Mouse (Mus musculus): ENCODE data around the gene Mdm2. TPM values are rescaled to one million over a fixed set of nuclear protein-coding genes. Genes with fewer than 3 reads are reported as not detected.
"Not testable (repeated sequence)": the region's sequence is repeated elsewhere in the genome, so short reads cannot be mapped to it uniquely, and the experiment has no call there.

The Mdm2 gene
- polyA plus RNA-seq, 2 experiments = 32.9 to 59.9 TPM

DNA sequence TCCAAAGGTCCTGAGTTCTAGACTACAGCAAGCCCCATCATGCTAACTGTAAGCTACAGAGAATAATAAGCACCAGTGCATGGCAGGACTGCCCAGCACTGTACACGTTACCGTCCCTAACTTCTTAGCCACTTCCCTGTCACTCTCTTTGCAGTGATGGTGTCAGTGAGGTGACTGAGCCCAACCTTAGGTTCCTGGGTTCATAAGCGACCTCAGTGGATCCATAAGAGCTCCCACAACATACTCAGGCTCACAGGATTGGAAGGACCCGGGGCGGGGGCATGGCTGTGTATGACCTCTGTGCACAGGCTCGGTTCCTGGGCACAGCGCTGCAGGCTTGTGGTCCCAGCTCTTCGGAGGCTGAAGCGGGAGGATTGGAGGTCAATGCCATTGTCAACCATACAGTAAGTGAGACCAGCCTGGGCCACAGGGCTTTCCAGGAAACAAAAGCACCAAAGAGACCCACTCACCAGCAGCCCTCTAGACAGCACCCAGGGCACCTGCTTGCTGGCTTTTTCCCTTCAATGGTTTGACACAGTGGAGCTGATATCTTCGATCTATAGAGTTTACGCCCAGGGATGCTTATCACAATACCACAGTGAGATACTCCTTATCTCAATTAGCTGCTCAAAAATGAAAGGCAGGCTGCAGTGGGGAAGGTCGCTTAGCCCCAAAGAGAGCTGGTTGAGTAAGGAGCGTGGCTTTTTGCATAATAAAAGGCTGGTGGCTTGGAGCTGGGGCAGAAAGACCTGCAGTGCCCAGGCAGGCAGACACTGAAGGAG is 27.8 kb upstream of the Mdm2 start:
- Histone ChIP-seq H3K27me3 (ENCODE audit: control insufficient read depth, insufficient read depth, low read length) (no peaks in the 10 kb centered on the region), H3K9ac (ENCODE audit: low read depth, low read length, severe bottlenecking) (no peak overlapping the region), H3K4me1 (ENCODE audit: control insufficient read depth, insufficient read depth, low read length) (peaks cover 4% of the 10 kb centered on the region; the same call in 1 of the 2 replicates), H3K4me2 (replicated peaks; ENCODE audit: low read depth, low read length, severe bottlenecking) (no peak overlapping the region), H3K4me3 (replicated peaks; ENCODE audit: low read length) (no peak overlapping the region), H3K27ac (replicated peaks; ENCODE audit: low read depth, low read length) (no peak overlapping the region), H3K9me3 (ENCODE audit: control insufficient read depth, low read length) (no peaks in the 10 kb centered on the region), H3K36me3 (ENCODE audit: control insufficient read depth, insufficient read depth, low read length) (peaks cover 44% of the 10 kb centered on the region)
- DNase-seq (ENCODE audit: low spot score) = no peak
- ATAC-seq (ENCODE audit: low FRiP score, low read depth) = no peak
- TF ChIP-seq POLR2A (IDR thresholded peaks at IDR 0.05; ENCODE audit: borderline replicate concordance, extremely low read depth, insufficient read depth, insufficient read length) = no peak
- 88% methylated on average over 13 of the region's 13 CpGs for WGBS

- not testable (repeated sequence) for H3K27me3 ChIP-seq (ENCODE audit: control insufficient read depth, insufficient read depth, low read length); H3K4me1 ChIP-seq (ENCODE audit: control insufficient read depth, insufficient read depth, low read length); H3K27ac ChIP-seq (replicated peaks; ENCODE audit: low read depth, low read length); H3K4me2 ChIP-seq (replicated peaks; ENCODE audit: low read depth, low read length, severe bottlenecking); H3K9me3 ChIP-seq (ENCODE audit: control insufficient read depth, low read length); H3K9ac ChIP-seq (ENCODE audit: low read depth, low read length, severe bottlenecking); ATAC-seq (ENCODE audit: low FRiP score, low read depth); H3K4me3 ChIP-seq (replicated peaks; ENCODE audit: low read length); DNase-seq (ENCODE audit: low spot score)
- 94% methylated on average over 8 of the region's 8 CpGs for WGBS
- peaks cover 50% of the 10 kb centered on the region for H3K36me3 ChIP-seq (ENCODE audit: control insufficient read depth, insufficient read depth, low read length)
These were observed 26.9 kb upstream of the Mdm2 start for GRCm38 (mm10) chr10:117737498-117737897.

- H3K4me3 ChIP-seq (replicated peaks; ENCODE audit: low read length) = no peak overlapping the region
- H3K4me1 ChIP-seq (ENCODE audit: control insufficient read depth, insufficient read depth, low read length) = peaks cover 4% of the 10 kb centered on the region; the same call in 1 of the 2 replicates
- H3K4me2 ChIP-seq (replicated peaks; ENCODE audit: low read depth, low read length, severe bottlenecking) = no peak overlapping the region
- H3K27me3 ChIP-seq (ENCODE audit: control insufficient read depth, insufficient read depth, low read length) = no peaks in the 10 kb centered on the region
- TF ChIP-seq POLR2A (IDR thresholded peaks at IDR 0.05; ENCODE audit: borderline replicate concordance, extremely low read depth, insufficient read depth, insufficient read length) = no peak
- DNase-seq (ENCODE audit: low spot score) = no peak
- H3K9ac ChIP-seq (ENCODE audit: low read depth, low read length, severe bottlenecking) = no peak overlapping the region
- H3K36me3 ChIP-seq (ENCODE audit: control insufficient read depth, insufficient read depth, low read length) = peaks cover 51% of the 10 kb centered on the region
- H3K27ac ChIP-seq (replicated peaks; ENCODE audit: low read depth, low read length) = no peak overlapping the region
- WGBS = 87% methylated on average over 4 of the region's 4 CpGs
- H3K9me3 ChIP-seq (ENCODE audit: control insufficient read depth, low read length) = no peaks in the 10 kb centered on the region
- ATAC-seq (ENCODE audit: low FRiP score, low read depth) = no peak
These were observed 26.5 kb upstream of the Mdm2 start for GRCm38 (mm10) chr10:117737075-117737474.

DNA sequence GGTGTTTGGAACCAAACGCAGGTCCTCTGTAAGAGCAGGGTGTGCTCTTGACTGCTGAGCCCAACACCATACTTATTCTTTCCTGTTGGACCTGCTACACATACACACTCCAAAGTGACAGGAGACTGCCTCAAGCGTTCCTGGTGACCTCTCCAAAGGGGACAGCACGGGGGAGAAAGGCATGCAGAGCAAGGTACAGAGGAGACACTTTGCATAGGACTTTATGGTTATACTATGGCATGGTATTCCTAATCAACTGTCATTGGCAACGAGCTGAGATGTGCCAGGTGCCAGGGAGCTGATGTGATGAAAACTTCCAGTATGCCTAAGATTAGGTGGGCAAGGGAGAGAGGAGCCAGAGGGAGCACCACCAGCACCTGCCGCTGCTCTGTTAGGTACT is 26.0 kb upstream of the Mdm2 start:
- Histone ChIP-seq H3K9ac (ENCODE audit: low read depth, low read length, severe bottlenecking) (no peak overlapping the region), H3K27ac (replicated peaks; ENCODE audit: low read depth, low read length) (no peak overlapping the region), H3K27me3 (ENCODE audit: control insufficient read depth, insufficient read depth, low read length) (no peaks in the 10 kb centered on the region), H3K4me1 (ENCODE audit: control insufficient read depth, insufficient read depth, low read length) (peaks cover 4% of the 10 kb centered on the region; the same call in 1 of the 2 replicates), H3K4me3 (replicated peaks; ENCODE audit: low read length) (no peak overlapping the region), H3K9me3 (ENCODE audit: control insufficient read depth, low read length) (no peaks in the 10 kb centered on the region), H3K4me2 (replicated peaks; ENCODE audit: low read depth, low read length, severe bottlenecking) (no peak overlapping the region), H3K36me3 (ENCODE audit: control insufficient read depth, insufficient read depth, low read length) (peaks cover 51% of the 10 kb centered on the region)
- DNase-seq (ENCODE audit: low spot score) = no peak
- TF ChIP-seq POLR2A (IDR thresholded peaks at IDR 0.05; ENCODE audit: borderline replicate concordance, extremely low read depth, insufficient read depth, insufficient read length) = no peak
- ATAC-seq (ENCODE audit: low FRiP score, low read depth) = no peak
- 89% methylated on average over 5 of the region's 5 CpGs for WGBS

DNA sequence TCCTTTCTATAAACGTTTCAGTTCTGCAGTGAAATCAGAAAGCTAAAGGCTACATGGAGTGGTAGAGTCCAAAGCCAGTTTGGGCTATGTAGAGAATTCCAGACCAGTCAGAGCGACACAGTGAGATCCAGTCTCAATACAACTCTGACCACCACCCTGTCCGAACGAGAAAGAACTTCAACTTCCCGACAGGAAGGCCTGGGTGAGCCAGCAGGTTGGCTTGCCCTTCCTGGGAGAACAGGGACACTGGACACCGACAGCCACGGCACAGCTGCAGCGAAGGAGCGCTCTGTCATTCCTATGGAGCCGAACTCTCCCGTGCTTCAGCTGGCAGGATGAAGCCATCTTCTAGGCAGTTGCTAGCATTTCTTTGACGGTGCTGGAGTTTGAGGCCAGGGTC is 24.8 kb upstream of the Mdm2 start:
- WGBS = 89% methylated on average over 11 of the region's 12 CpGs
- H3K27ac ChIP-seq (replicated peaks; ENCODE audit: low read depth, low read length); H3K4me1 ChIP-seq (ENCODE audit: control insufficient read depth, insufficient read depth, low read length); ATAC-seq (ENCODE audit: low FRiP score, low read depth); H3K4me2 ChIP-seq (replicated peaks; ENCODE audit: low read depth, low read length, severe bottlenecking); H3K4me3 ChIP-seq (replicated peaks; ENCODE audit: low read length); H3K9ac ChIP-seq (ENCODE audit: low read depth, low read length, severe bottlenecking); DNase-seq (ENCODE audit: low spot score); H3K9me3 ChIP-seq (ENCODE audit: control insufficient read depth, low read length); H3K27me3 ChIP-seq (ENCODE audit: control insufficient read depth, insufficient read depth, low read length): not testable (repeated sequence)
- H3K36me3 ChIP-seq (ENCODE audit: control insufficient read depth, insufficient read depth, low read length) = peaks cover 49% of the 10 kb centered on the region

DNA sequence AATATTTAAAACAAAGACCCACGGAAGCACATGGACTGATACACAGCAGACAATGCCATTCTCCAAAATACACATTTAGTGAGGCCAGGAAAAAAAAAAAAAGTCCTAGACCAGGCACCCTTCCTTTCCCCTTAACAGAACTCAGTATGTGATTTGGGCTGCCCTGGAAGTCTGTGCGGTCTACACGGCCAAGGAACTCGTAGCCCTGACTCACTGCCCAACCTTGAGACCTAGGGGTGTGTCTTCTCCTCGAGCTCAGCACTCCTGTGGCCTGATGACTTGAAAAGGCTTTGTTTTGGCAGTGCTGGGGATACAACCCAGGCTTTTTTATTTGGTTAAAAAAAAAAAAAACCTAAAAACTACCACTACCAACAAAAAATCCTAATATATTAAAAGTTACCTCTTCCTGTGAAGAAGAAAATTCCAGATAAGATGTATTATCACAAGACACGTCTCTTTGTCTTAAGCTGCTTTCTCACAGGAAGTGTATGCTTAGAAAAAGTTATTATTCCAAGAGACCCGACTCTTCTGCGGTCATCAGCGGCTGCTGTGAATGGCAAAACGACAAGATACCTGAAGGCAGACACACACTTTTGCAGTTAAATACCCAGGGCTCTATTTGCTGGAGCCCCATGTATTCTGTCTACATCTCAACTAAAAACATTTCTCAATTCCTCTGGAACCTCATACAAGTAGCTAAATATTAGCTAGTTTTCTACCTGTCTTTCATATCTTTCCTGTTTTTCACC is 23.7 kb upstream of the Mdm2 start:
- H3K27me3 ChIP-seq (ENCODE audit: control insufficient read depth, insufficient read depth, low read length); DNase-seq (ENCODE audit: low spot score); H3K4me3 ChIP-seq (replicated peaks; ENCODE audit: low read length); H3K4me1 ChIP-seq (ENCODE audit: control insufficient read depth, insufficient read depth, low read length); H3K27ac ChIP-seq (replicated peaks; ENCODE audit: low read depth, low read length); H3K9me3 ChIP-seq (ENCODE audit: control insufficient read depth, low read length); H3K9ac ChIP-seq (ENCODE audit: low read depth, low read length, severe bottlenecking); ATAC-seq (ENCODE audit: low FRiP score, low read depth); H3K4me2 ChIP-seq (replicated peaks; ENCODE audit: low read depth, low read length, severe bottlenecking): not testable (repeated sequence)
- 88% methylated on average over 9 of the region's 10 CpGs for WGBS
- peaks cover 38% of the 10 kb centered on the region for H3K36me3 ChIP-seq (ENCODE audit: control insufficient read depth, insufficient read depth, low read length)

GRCm38 (mm10) chr10:117733626-117734025 is 23.1 kb upstream of the Mdm2 start:
- WGBS = 92% methylated on average over 8 of the region's 8 CpGs
- peaks cover 32% of the 10 kb centered on the region for H3K36me3 ChIP-seq (ENCODE audit: control insufficient read depth, insufficient read depth, low read length)
- H3K4me1 ChIP-seq (ENCODE audit: control insufficient read depth, insufficient read depth, low read length); H3K9ac ChIP-seq (ENCODE audit: low read depth, low read length, severe bottlenecking); H3K27ac ChIP-seq (replicated peaks; ENCODE audit: low read depth, low read length); H3K9me3 ChIP-seq (ENCODE audit: control insufficient read depth, low read length); DNase-seq (ENCODE audit: low spot score); H3K4me2 ChIP-seq (replicated peaks; ENCODE audit: low read depth, low read length, severe bottlenecking); H3K27me3 ChIP-seq (ENCODE audit: control insufficient read depth, insufficient read depth, low read length); H3K4me3 ChIP-seq (replicated peaks; ENCODE audit: low read length); ATAC-seq (ENCODE audit: low FRiP score, low read depth): not testable (repeated sequence)

All from limb, embryonic 14.5 days (tissue).